Mouse (Mus musculus): ENCODE measurements around the gene 4930503E14Rik.
"Not testable (repeated sequence)": the region's sequence is repeated elsewhere in the genome, so short reads cannot be mapped to it uniquely, and the experiment has no call there.

4930503E14Rik gene

DNA sequence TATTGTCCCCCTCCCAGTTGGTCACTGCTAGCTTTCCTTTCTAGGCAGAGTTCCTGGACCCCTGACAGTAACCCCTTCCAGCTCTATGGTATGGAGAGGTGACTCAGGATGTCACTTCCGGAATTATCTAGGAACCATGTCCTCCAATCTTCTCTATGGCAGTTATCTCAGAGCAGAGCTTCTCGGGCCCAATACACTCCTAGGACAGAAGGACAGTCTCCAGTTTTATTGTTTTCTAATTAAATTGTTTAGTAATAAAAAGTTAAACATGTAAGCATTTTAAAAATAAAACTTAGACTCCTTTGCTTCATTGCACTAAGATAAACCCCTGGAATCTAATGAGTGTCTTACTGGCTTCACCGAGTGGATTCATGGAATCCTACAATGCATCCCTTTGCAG, at the start of gene 4930503E14Rik:
Gene 4930503E14Rik (minus strand): TSS at position 101 of the 400 bp plus-strand sequence.
- DNase-seq (ENCODE audit: low spot score), result not testable (repeated sequence)

DNA sequence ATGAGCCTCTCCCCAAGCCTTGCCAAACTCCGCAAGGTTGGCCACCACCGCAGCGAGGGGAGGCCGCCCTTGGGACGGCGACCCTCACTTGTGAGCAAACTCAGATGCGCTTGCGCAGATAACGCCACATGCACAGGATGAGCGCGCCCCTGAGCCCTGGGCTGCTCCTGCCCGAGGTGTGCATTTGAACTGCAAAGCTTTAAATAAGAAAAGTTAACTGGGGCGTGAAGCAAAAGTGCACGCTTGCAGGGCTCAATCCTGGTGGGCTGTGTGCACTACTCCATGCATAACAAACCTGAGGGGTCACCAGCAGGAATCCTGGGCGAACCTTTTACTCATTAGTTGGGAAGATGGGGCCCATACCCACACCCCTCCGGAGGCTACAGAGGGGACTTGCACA, 35.0 kb upstream of the 4930503E14Rik start:
- DNase-seq (ENCODE audit: low spot score), result no peak

GRCm38 (mm10) chr14:44197361-44197760, 15.7 kb downstream of the 4930503E14Rik start, which contains the start of gene Gm8212:
Gene Gm8212, plus strand, starts transcription at chr14:44197661.
- not testable (repeated sequence) for DNase-seq (ENCODE audit: low spot score)

DNA sequence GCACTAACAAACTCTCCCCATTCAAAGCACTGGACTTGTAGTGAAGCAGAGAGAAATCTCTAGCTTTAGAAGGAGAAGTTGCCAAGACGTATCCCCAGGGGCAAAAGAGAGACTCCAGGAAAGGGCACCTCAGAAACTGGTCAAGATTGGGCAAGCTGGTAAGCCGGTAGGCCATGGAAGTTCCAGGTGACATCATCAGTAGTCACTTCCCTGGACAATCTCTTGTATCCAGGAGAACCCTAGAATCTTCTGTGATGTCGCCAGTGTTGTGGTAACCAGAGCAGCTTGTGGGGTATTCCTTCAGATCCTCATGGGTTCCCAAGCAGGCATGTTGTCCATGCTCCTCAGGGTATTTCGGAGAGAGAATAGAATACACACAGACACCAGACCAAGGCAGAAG, 89.5 kb downstream of the 4930503E14Rik start, which contains the start of gene Gm3327:
Gene Gm3327 (plus strand): TSS at position 301 of the 400 bp plus-strand sequence.
- not testable (repeated sequence) for DNase-seq (ENCODE audit: low spot score)

All from ovary, postnatal 14 days (tissue).